Mouse (Mus musculus): ENCODE data around the gene Mob1b.

DNA sequence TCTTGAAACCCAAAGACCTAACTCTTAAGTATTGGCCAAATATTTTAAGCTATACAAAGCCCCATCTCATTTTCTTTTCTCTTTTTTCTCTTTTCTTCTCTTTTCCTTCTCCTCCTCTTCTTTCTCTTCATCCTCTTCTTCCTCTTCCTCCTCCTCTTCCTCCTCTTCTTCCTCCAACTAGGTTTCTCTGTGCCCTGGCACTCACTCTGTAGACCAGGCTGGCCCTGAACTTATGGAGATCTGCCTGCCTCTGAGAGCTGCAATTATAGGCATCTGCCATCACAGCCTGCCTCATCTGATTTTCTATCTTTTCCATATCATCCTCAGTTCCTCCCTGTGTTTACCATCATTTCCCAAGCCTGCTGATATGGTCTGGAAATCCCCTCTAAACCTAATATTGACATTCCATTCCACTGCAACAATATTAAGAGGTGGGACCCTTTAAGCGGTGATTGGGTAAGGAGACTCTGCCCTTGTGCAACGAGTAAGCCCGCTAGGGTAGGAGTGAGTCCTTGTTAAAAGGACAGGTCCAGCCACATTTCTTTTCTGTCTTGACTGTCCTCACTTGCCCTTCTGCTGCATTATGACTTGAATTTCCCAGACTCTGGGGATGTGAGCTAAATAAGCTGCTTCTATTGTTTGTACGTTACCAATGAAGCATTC lies 21.3 kb upstream of the Mob1b start:
- TF ChIP-seq CHD2 (IDR thresholded peaks at IDR 0.05; ENCODE audit: low read depth, low read length): no peak
- TF ChIP-seq ZNF384 (IDR thresholded peaks at IDR 0.05; ENCODE audit: low read depth, low read length): no peak
- TF ChIP-seq HCFC1 (IDR thresholded peaks at IDR 0.05; ENCODE audit: borderline replicate concordance, insufficient read depth, low read length): no peak
- TF ChIP-seq MAFK (IDR thresholded peaks at IDR 0.05; ENCODE audit: insufficient read depth, low read depth, low read length): no peak
- TF ChIP-seq ZC3H11A (IDR thresholded peaks at IDR 0.05; ENCODE audit: borderline replicate concordance, low read depth, low read length): no peak

Measured in ES-E14 (cell line).